Mouse (Mus musculus) bone marrow, adult 2 months (tissue): ENCODE data around the gene Cwc22.

Experiments
- CTCF ChIP-seq: fragments of 200-500 bp; IDR thresholded peaks from 2 replicates; pipeline ENCODE4 v1.5.1; 2011; ENCODE audit warnings: low read length, control low read depth; ENCODE audit not compliant: control insufficient read depth, insufficient read depth
- POLR2A ChIP-seq: fragments of 200-500 bp; IDR thresholded peaks from 2 replicates; pipeline ENCODE4 v1.6.1; 2011; ENCODE audit warnings: low read depth, mild to moderate bottlenecking, control low read depth, low read length, borderline replicate concordance; ENCODE audit not compliant: control insufficient read depth

DNA sequence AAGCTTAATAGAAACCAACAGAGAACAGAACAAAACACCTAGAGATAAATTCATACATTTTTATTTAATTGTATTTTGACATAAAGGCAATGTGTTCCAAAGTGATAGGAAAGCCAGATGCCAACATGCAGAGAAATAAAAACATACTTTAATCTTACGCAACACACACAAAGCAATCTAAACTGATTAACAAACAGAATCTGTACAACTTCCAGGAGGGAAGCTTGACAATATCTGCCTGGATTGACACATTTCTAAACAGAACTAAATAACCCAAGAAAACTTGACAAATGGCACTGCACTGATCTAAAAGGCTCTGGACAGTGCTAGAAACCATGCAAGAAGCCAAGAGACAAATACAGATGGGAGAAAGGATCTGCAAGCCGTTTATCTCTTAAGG, 20.2 kb downstream of the Cwc22 start:
- TF ChIP-seq CTCF (no peak), POLR2A (no peak)
